ENCODE assay signal across 20 mouse cellular contexts in the genomic region with DNA sequence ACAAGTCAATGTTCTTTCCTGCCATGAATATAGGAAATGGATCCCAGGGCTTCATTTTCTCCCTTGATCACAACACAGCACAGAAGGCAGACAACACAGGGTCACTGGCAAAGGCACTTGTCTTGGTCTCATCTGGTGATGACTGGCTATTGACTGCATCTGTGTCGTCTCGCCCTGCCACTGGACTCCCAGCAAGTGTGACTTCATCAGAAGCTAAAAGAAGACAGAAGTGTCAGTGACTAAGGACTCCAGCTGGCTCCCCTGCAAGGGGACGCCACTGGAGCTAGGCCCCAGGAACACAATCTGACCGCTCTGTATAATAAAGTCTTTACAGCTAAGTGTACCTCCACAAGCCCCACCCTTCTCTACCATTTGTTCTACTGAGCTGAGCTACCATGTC.
DNase-seq lines count a peak whose midpoint lies in the region; ATAC-seq and TF ChIP-seq lines count a peak whose summit lies in the region.
"Had no signal": no experiment of that assay in that cellular context is flagged by ENCODE, and none has a peak within 500 bp of the region (broad histone marks: within the 10 kb centered on the region; RNA-seq: fewer than 3 reads in every experiment).

No protein-coding gene starts in this region.

- no peaks in the 10 kb centered on the region for H3K9me3 ChIP-seq in lung, embryonic 15.5 days
- H3K9me3 ChIP-seq: forebrain, embryonic 10.5 days; forebrain, embryonic 13.5 days; heart, embryonic 13.5 days had no signal

- H3K27ac ChIP-seq in lung, embryonic 15.5 days, result no peak overlapping the region
- H3K27ac ChIP-seq: forebrain, embryonic 10.5 days; forebrain, embryonic 13.5 days; heart, embryonic 13.5 days; hindbrain, embryonic 14.5 days; hindbrain, postnatal 0 days had no signal

- no peak for TF ChIP-seq POLR2A in lung, adult 2 months (IDR thresholded peaks at IDR 0.05; ENCODE audit: borderline replicate concordance, extremely low read depth, low read depth, low read length)

- no peak overlapping the region for H3K9ac ChIP-seq in lung, embryonic 15.5 days
- H3K9ac ChIP-seq: heart, embryonic 13.5 days; hindbrain, embryonic 14.5 days had no signal

- TF ChIP-seq CTCF in lung, adult 2 months (IDR thresholded peaks at IDR 0.05; ENCODE audit: insufficient read depth, low read length), result no peak

- no peak overlapping the region for H3K4me2 ChIP-seq in lung, embryonic 15.5 days
- H3K4me2 ChIP-seq: forebrain, embryonic 13.5 days; heart, embryonic 13.5 days; hindbrain, embryonic 14.5 days had no signal

- H3K4me3 ChIP-seq in lung, embryonic 15.5 days, result no peak overlapping the region
- H3K4me3 ChIP-seq in lung, adult 2 months (replicated peaks; ENCODE audit: extremely low read depth, low read depth, low read length), result no peak overlapping the region
- H3K4me3 ChIP-seq: forebrain, embryonic 10.5 days; forebrain, embryonic 13.5 days; heart, embryonic 13.5 days had no signal

- 44% methylated on average over 4 of the region's 4 CpGs for WGBS in lung, embryonic 15.5 days
- 79% methylated on average over 4 of the region's 4 CpGs for WGBS in lung, adult 2 months

- no peaks in the 10 kb centered on the region for H3K27me3 ChIP-seq in lung, embryonic 15.5 days
- H3K27me3 ChIP-seq: forebrain, embryonic 13.5 days; heart, embryonic 13.5 days had no signal

- no peaks in the 10 kb centered on the region for H3K36me3 ChIP-seq in lung, embryonic 15.5 days
- H3K36me3 ChIP-seq: forebrain, embryonic 10.5 days; heart, embryonic 13.5 days had no signal

- peak; percentile 74; the same call in 1 of the 2 replicates for ATAC-seq in lung, embryonic 15.5 days (ENCODE audit: borderline replicate concordance, extremely low read depth, low FRiP score, low TSS enrichment)
- ATAC-seq: CD4-positive, CD25-positive, alpha-beta regulatory T cell, adult 4 months; forebrain, embryonic 13.5 days; forebrain, embryonic 16.5 days; hindbrain, postnatal 0 days; inflammation-experienced regulatory T-cells, adult 6 months had no signal

- peak; percentile 37 to 45 for DNase-seq in heart, postnatal 10 days
- no peak for DNase-seq in heart, adult 9 months (ENCODE audit: low spot score in 2 of 2)
- no peak for DNase-seq in lung, postnatal 25 days (ENCODE audit: low spot score)
- peak; percentile 56 for DNase-seq in lung, postnatal 10 days
- no peak for DNase-seq in lung, adult 2 months
- DNase-seq: adrenal gland, adult 2 months; adrenal gland, postnatal 14 days; cerebellum, adult 11 months; cerebellum, adult 8-10 months; gastrocnemius, postnatal 10 days; gastrocnemius, postnatal 36 days had no signal

- intact Hi-C loops in heart, postnatal 10 days (cut with DNase I), result no loop called here

- H3K4me1 ChIP-seq in lung, embryonic 15.5 days, result peaks cover 14% of the 10 kb centered on the region
- no peaks in the 10 kb centered on the region for H3K4me1 ChIP-seq in lung, adult 2 months (ENCODE audit: control insufficient read depth, insufficient read depth, low read length)

Comparison
In these comparisons a context has a peak if more than half of its experiments do, and no peak if none do; other contexts are left out.
1. DNase-seq: peak in heart, postnatal 10 days (2 of 2) and lung, postnatal 10 days (single experiment); none in heart, adult 9 months (0 of 2), lung, postnatal 25 days (single experiment) and lung, adult 2 months (single experiment).